Mouse (Mus musculus): ENCODE results near the gene Olfr545.
"Not testable (repeated sequence)": the region's sequence is repeated elsewhere in the genome, so short reads cannot be mapped to it uniquely, and the experiment has no call there.

Olfr545 gene

GRCm38 (mm10) chr7:102499473-102499872 is at the start of gene Olfr545:
TSS of gene Olfr545 (minus strand) at chr7:102499573.
- no peak for DNase-seq

GRCm38 (mm10) chr7:102541251-102541650 is 41.9 kb upstream of the Olfr545 start:
- no peak for DNase-seq

- no peak for DNase-seq
Observed at GRCm38 (mm10) chr7:102540596-102540995, 41.2 kb upstream of the Olfr545 start, which contains the start of gene Olfr548-ps1. TSS of gene Olfr548-ps1 (plus strand) at chr7:102540896.

- no peak for DNase-seq
Observed at GRCm38 (mm10) chr7:102534449-102534848, 35.1 kb upstream of the Olfr545 start, which contains the start of gene Olfr547. TSS of gene Olfr547 (plus strand) at chr7:102534749.

GRCm38 (mm10) chr7:102529052-102529451 is 29.7 kb upstream of the Olfr545 start:
- no peak for DNase-seq

- DNase-seq, result peak; percentile 22 to 38
Observed at GRCm38 (mm10) chr7:102517051-102517335, 17.6 kb upstream of the Olfr545 start.

GRCm38 (mm10) chr7:102516261-102517050 is 17.1 kb upstream of the Olfr545 start:
- DNase-seq, result peak; percentile 64 to 74

- no peak for DNase-seq
Observed at GRCm38 (mm10) chr7:102514144-102514543, 14.8 kb upstream of the Olfr545 start.

GRCm38 (mm10) chr7:102512814-102513435 is 13.6 kb upstream of the Olfr545 start:
- DNase-seq, result peak; percentile 92 to 96

GRCm38 (mm10) chr7:102511927-102512326 is 12.6 kb upstream of the Olfr545 start:
- DNase-seq, result no peak

- no peak for DNase-seq
Observed at GRCm38 (mm10) chr7:102509726-102510125, 10.4 kb upstream of the Olfr545 start.

- no peak for DNase-seq
Observed at GRCm38 (mm10) chr7:102508666-102509065, 9.3 kb upstream of the Olfr545 start.

GRCm38 (mm10) chr7:102508066-102508465 is 8.7 kb upstream of the Olfr545 start:
- no peak for DNase-seq

- peak; percentile 80 to 87 for DNase-seq
Observed at GRCm38 (mm10) chr7:102506848-102507247, 7.5 kb upstream of the Olfr545 start.

GRCm38 (mm10) chr7:102501986-102502385 is 2.6 kb upstream of the Olfr545 start:
- peak; percentile 43 to 61 for DNase-seq

GRCm38 (mm10) chr7:102494416-102494815 is 5.0 kb downstream of the Olfr545 start:
- not testable (repeated sequence) for DNase-seq

GRCm38 (mm10) chr7:102488161-102488560 is 11.2 kb downstream of the Olfr545 start, which contains the start of gene Olfr544:
TSS of gene Olfr544 (minus strand) at chr7:102488313.
- no peak for DNase-seq

GRCm38 (mm10) chr7:102486105-102486504 is 13.3 kb downstream of the Olfr545 start:
- DNase-seq, result no peak

- DNase-seq, result not testable (repeated sequence)
Observed at GRCm38 (mm10) chr7:102484766-102485165, 14.6 kb downstream of the Olfr545 start.

- no peak for DNase-seq
Observed at GRCm38 (mm10) chr7:102483665-102484064, 15.7 kb downstream of the Olfr545 start.

- no peak for DNase-seq
Observed at GRCm38 (mm10) chr7:102481579-102481978, 17.8 kb downstream of the Olfr545 start, which contains the start of gene Olfr543. TSS of gene Olfr543 (minus strand) at chr7:102481679.

GRCm38 (mm10) chr7:102480821-102481220 is 18.6 kb downstream of the Olfr545 start:
- no peak for DNase-seq

- DNase-seq, result peak in 1 of 2 experiments; percentile 18
Observed at GRCm38 (mm10) chr7:102479368-102480078, 19.9 kb downstream of the Olfr545 start.

All from cerebellum, postnatal 25 days (tissue).